Mouse (Mus musculus) MEL (cell line): ENCODE data around the gene Acyp1. TPM values are rescaled to one million over a fixed set of nuclear protein-coding genes. Genes with fewer than 3 reads are reported as not detected.
A peak's percentile ranks its signal among the peaks of the same experiment; 100 is the strongest.

Source experiments
- CHD1 ChIP-seq: IDR thresholded peaks from 2 replicates; pipeline ENCODE4 v1.6.1; 2012; ENCODE audit warnings: low read depth, mild to moderate bottlenecking, inconsistent platforms, low read length, improper control_type of control experiment
- CTCF ChIP-seq, 3 experiments: IDR thresholded peaks in 2 of 3; conservative IDR thresholded peaks in 1 of 3; 2 replicates each; pipeline ENCODE4 v1.5.1; 2011 to 2012; ENCODE audit warnings: low read length in 3 of 3, low read depth in 2 of 3, mild to moderate bottlenecking in 2 of 3, improper control_type of control experiment in 1 of 3, inconsistent platforms in 1 of 3, mixed read lengths in 1 of 3, moderate library complexity in 1 of 3; ENCODE audit not compliant: control insufficient read depth in 1 of 3, insufficient read depth in 1 of 3, poor library complexity in 1 of 3, severe bottlenecking in 1 of 3
- ELF1 ChIP-seq: IDR thresholded peaks from 2 replicates; pipeline ENCODE4 v1.6.1; 2014; ENCODE audit warnings: low read depth, mild to moderate bottlenecking, inconsistent platforms, low read length, improper control_type of control experiment, moderate library complexity
- EP300 ChIP-seq, 2 experiments: IDR thresholded peaks; 2 replicates each; pipeline ENCODE4 v1.6.1; 2011; ENCODE audit warnings: improper control_type of control experiment in 2 of 2, low read length in 2 of 2, low read depth in 1 of 2, mild to moderate bottlenecking in 1 of 2
- ETS1 ChIP-seq: IDR thresholded peaks from 2 replicates; pipeline ENCODE4 v1.6.1; 2012; ENCODE audit warnings: low read depth, mild to moderate bottlenecking, inconsistent platforms, low read length, improper control_type of control experiment, moderate library complexity
- HCFC1 ChIP-seq: IDR thresholded peaks from 2 replicates; pipeline ENCODE4 v1.6.1; 2012; ENCODE audit warnings: low read depth, mild to moderate bottlenecking, inconsistent platforms, low read length, improper control_type of control experiment, moderate library complexity
- JUND ChIP-seq: IDR thresholded peaks from 2 replicates; pipeline ENCODE4 v1.6.1; 2011; ENCODE audit warnings: low read depth, mild to moderate bottlenecking, improper control_type of control experiment, low read length
- MAX ChIP-seq: IDR thresholded peaks from 2 replicates; pipeline ENCODE4 v1.6.1; 2011; ENCODE audit warnings: low read length, improper control_type of control experiment
- MAZ ChIP-seq: IDR thresholded peaks from 2 replicates; pipeline ENCODE4 v1.6.1; 2012; ENCODE audit warnings: low read depth, mild to moderate bottlenecking, inconsistent platforms, low read length, improper control_type of control experiment
- MYC ChIP-seq: IDR thresholded peaks from 2 replicates; pipeline ENCODE4 v1.6.1; 2011; ENCODE audit warnings: low read depth, mild to moderate bottlenecking, low read length, improper control_type of control experiment, moderate library complexity
- NELFE ChIP-seq: IDR thresholded peaks from 2 replicates; pipeline ENCODE4 v1.6.1; 2011; ENCODE audit warnings: low read depth, low read length, improper control_type of control experiment
- NRF1 ChIP-seq: IDR thresholded peaks from 2 replicates; pipeline ENCODE4 v1.6.1; 2014; ENCODE audit warnings: low read depth, mild to moderate bottlenecking, inconsistent platforms, low read length, improper control_type of control experiment, moderate library complexity; ENCODE audit not compliant: poor library complexity, insufficient read depth, severe bottlenecking
- POLR2A ChIP-seq, 2 experiments: IDR thresholded peaks; 2 replicates each; pipeline ENCODE4 v1.6.1; 2011 to 2012; ENCODE audit warnings: low read length in 2 of 2, mild to moderate bottlenecking in 2 of 2, control low read depth in 1 of 2, improper control_type of control experiment in 1 of 2, low read depth in 1 of 2, moderate library complexity in 1 of 2; ENCODE audit not compliant: control insufficient read depth in 1 of 2, insufficient read depth in 1 of 2, poor library complexity in 1 of 2
- POLR2AphosphoS2 ChIP-seq: IDR thresholded peaks from 2 replicates; pipeline ENCODE4 v1.6.1; 2011; ENCODE audit warnings: low read length, improper control_type of control experiment
- RAD21 ChIP-seq: IDR thresholded peaks from 2 replicates; pipeline ENCODE4 v1.6.1; 2011; ENCODE audit warnings: mild to moderate bottlenecking, low read depth, low read length, improper control_type of control experiment
- RCOR1 ChIP-seq: IDR thresholded peaks from 2 replicates; pipeline ENCODE4 v1.6.1; 2012; ENCODE audit warnings: low read depth, mild to moderate bottlenecking, inconsistent platforms, low read length, improper control_type of control experiment
- SIN3A ChIP-seq: IDR thresholded peaks from 2 replicates; pipeline ENCODE4 v1.6.1; 2012; ENCODE audit warnings: low read length, improper control_type of control experiment, inconsistent platforms
- TAL1 ChIP-seq: IDR thresholded peaks from 2 replicates; pipeline ENCODE4 v1.6.1; 2012; ENCODE audit warnings: mild to moderate bottlenecking, inconsistent platforms, low read length, moderate library complexity, mixed read lengths
- USF1 ChIP-seq: IDR thresholded peaks from 2 replicates; pipeline ENCODE4 v1.6.1; 2014; ENCODE audit warnings: low read depth, mild to moderate bottlenecking, inconsistent platforms, low read length, improper control_type of control experiment, moderate library complexity
- USF2 ChIP-seq, 2 experiments: IDR thresholded peaks; 2 replicates each; pipeline ENCODE4 v1.6.1; 2011 to 2012; ENCODE audit warnings: improper control_type of control experiment in 2 of 2, low read length in 2 of 2, borderline replicate concordance in 1 of 2, inconsistent platforms in 1 of 2, low read depth in 1 of 2, mild to moderate bottlenecking in 1 of 2; ENCODE audit not compliant: insufficient read depth in 1 of 2
- ZC3H11A ChIP-seq: IDR thresholded peaks from 2 replicates; pipeline ENCODE4 v1.6.1; 2012; ENCODE audit warnings: low read depth, mild to moderate bottlenecking, inconsistent platforms, low read length, improper control_type of control experiment
- ZKSCAN1 ChIP-seq: IDR thresholded peaks from 2 replicates; pipeline ENCODE4 v1.6.1; 2012; ENCODE audit warnings: low read depth, mild to moderate bottlenecking, inconsistent platforms, low read length, improper control_type of control experiment, moderate library complexity
- ZMIZ1 ChIP-seq: IDR thresholded peaks from 2 replicates; pipeline ENCODE4 v1.6.1; 2012; ENCODE audit warnings: low read depth, mild to moderate bottlenecking, inconsistent platforms, low read length, improper control_type of control experiment, moderate library complexity
- ZNF384 ChIP-seq: IDR thresholded peaks from 2 replicates; pipeline ENCODE4 v1.6.1; 2012; ENCODE audit warnings: low read depth, mild to moderate bottlenecking, inconsistent platforms, low read length, improper control_type of control experiment
- polyA plus RNA-seq, 2 experiments: library from polyadenylated mRNA; stranded (reverse) in 1 of 2; unstranded in 1 of 2; fragments of >175 nt in 1 of 2; fragments of >200 nt in 1 of 2; gene quantifications; 2 replicates each; pipeline versions ENCODE4 v1.2.1 to v1.2.4; 2012; ENCODE audit warnings: low replicate concordance in 2 of 2, low read depth in 1 of 2; ENCODE audit not compliant: insufficient read length in 2 of 2, insufficient read depth in 1 of 2, missing spikeins in 1 of 2
- total RNA-seq: library from RNA; depleted of rRNA; stranded (reverse); fragments of 300-350 nt; gene quantifications from 2 replicates; pipeline ENCODE4 v1.2.3, GENCODE M21; 2012

The Acyp1 gene
- total and polyA plus RNA-seq, 3 experiments: 47.4 to 54.5 TPM; not detected in 1

GRCm38 (mm10) chr12:85257008-85257639, 31.1 kb downstream of the Acyp1 start (continued):
- TF ChIP-seq RAD21: no peak
- peak in 1 of 2 experiments; percentile 38; a peak in 1 of 4 replicates for TF ChIP-seq POLR2A (IDR thresholded peaks at IDR 0.05; ENCODE audit: control insufficient read depth in 1 of 2, insufficient read depth in 1 of 2, low read depth in 1 of 2, low read length in 2 of 2, poor library complexity in 1 of 2)
- TF ChIP-seq JUND: no peak
- peak; percentile 25; the same call in 1 of the 2 replicates for TF ChIP-seq HCFC1
- no peak for TF ChIP-seq CTCF (IDR thresholded peaks at IDR 0.05 in 2 of 3, conservative IDR thresholded peaks at IDR 0.05 in 1 of 3; ENCODE audit: control insufficient read depth in 1 of 3, insufficient read depth in 1 of 3, low read depth in 2 of 3, low read length in 3 of 3, poor library complexity in 1 of 3, severe bottlenecking in 1 of 3)
- TF ChIP-seq SIN3A: peak; percentile 93
- no peak for TF ChIP-seq ZNF384
- TF ChIP-seq POLR2AphosphoS2: no peak
- TF ChIP-seq TAL1: peak; percentile 51
- TF ChIP-seq ETS1: peak; percentile 96
- no peak for TF ChIP-seq NELFE
- no peak for TF ChIP-seq ZC3H11A
- no peak for TF ChIP-seq MAZ
- no peak for TF ChIP-seq ZKSCAN1
- TF ChIP-seq RCOR1: peak; percentile 58; the same call in 1 of the 2 replicates
- no peak for TF ChIP-seq CHD1
- peak; percentile 69; the same call in 1 of the 2 replicates for TF ChIP-seq MAX
- no peak for TF ChIP-seq ZMIZ1
- peak; percentile 54; the same call in 1 of the 2 replicates for TF ChIP-seq ELF1
- no peak for TF ChIP-seq NRF1
- TF ChIP-seq USF1: peak; percentile 72
- TF ChIP-seq USF2 (IDR thresholded peaks at IDR 0.05; ENCODE audit: borderline replicate concordance in 1 of 2, insufficient read depth in 1 of 2, low read depth in 1 of 2, low read length in 2 of 2): no peak
- peak; percentile 90 to 94 for TF ChIP-seq EP300 (IDR thresholded peaks at IDR 0.05; ENCODE audit: low read depth in 1 of 2, low read length in 2 of 2)
- TF ChIP-seq MYC: peak; percentile 81; the same call in 1 of the 2 replicates
